Mouse (Mus musculus): Measurements from ENCODE around the gene Filip1l. TPM values are rescaled to one million over a fixed set of nuclear protein-coding genes. Genes with fewer than 3 reads are reported as not detected.

Gene Filip1l
- polyA plus RNA-seq, 1 experiment from 2014 or later: 30.4 TPM

DNA sequence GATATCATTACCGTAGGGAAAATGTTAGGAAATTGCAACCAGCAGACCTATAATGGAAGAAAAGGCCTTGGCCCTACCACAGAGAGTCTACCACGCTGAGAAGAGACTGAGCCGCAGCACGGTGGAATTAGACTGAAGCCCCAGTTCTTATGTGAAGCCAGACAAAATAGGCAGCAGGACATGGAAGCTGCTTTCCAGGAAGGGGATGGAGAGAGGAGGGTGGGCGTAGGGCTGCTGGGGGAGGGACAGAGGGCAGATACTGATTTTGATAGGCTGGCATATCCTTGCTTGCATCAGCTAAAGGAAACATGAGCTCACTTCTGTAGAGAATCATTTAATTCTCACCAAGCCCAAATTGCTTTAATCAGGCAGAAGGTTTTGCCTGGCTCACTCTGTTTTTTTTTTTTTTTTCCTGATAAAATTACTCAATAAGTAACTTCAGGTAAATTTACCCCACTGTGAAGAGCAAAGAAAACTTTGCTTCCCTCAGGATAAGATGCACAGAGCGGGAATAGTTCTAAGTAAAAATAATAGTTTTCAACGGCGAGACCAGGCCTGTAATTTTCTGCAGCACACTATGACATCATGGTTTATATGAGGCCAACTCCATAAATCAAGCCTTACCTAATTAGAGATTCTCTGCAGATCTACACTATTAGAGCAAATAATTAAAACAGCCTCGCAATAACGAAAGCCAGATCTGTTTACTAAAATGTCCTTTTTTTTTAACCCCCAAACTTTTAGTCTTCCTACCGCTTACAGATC is 84.8 kb downstream of the Filip1l start:
- Histone ChIP-seq H3K36me3 (ENCODE audit: insufficient read depth, low read length) (no peaks in the 10 kb centered on the region), H3K4me1 (replicated peaks; ENCODE audit: insufficient read depth, low read length) (no peaks in the 10 kb centered on the region), H3K27me3 (ENCODE audit: insufficient read depth, low read length) (no peaks in the 10 kb centered on the region), H3K27ac (no peak overlapping the region), H3K9me3 (replicated peaks; ENCODE audit: low read length) (no peaks in the 10 kb centered on the region), H3K9ac (ENCODE audit: low read depth, low read length) (no peak overlapping the region), H3K4me2 (ENCODE audit: low read length) (no peak overlapping the region), H3K4me3 (replicated peaks; ENCODE audit: low read depth, low read length) (no peak overlapping the region)
- WGBS: 48% methylated on average over 11 of the region's 11 CpGs
- DNase-seq (ENCODE audit: low spot score) (peak; percentile 44), ATAC-seq (replicated peaks; ENCODE audit: low FRiP score, low read depth) (peak; percentile 55; the same call in 1 of the 2 replicates)
- no peak for TF ChIP-seq CTCF (IDR thresholded peaks at IDR 0.05; ENCODE audit: low read depth)

DNA sequence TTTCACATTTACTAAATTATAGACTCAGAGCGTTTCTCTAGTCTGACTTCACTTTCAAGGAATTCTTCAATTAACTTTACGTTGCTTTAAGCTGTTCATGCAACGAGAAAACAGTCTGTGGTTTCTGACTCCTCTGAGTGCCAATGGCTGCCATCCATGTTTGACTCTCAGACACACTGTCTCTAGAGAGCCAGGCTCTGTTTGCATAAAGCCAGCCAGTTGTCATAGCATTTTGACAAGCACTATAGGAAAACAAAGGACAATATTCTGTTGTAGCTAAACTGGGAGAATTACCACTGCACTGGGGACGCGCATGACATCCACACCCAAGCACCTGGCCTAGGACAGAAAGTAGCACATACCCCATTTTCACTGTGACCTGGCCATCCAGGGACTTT is 85.4 kb downstream of the Filip1l start:
- 53% methylated on average over 5 of the region's 5 CpGs for WGBS

DNA sequence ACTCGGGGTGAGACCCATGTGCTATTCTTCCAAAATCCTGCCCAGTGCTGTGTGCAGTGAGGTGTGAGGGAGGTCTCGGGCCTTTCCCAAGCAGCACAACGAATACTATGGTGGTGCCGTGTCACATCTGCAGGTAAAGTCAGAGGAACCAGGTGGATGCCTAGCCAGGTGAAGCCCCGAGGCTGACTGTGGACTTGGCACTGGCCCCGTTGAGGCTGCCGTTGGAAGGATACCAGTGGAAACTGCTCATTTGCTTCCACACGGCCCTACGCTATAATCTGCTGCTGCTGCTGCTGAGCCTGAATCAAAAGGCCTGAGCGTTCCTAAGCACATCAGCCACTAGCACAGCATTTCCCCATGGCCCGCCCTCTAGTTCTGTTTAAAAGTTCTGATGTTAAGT is 86.3 kb downstream of the Filip1l start:
- Histone ChIP-seq H3K4me2 (ENCODE audit: low read length) (no peak overlapping the region), H3K4me3 (replicated peaks; ENCODE audit: low read depth, low read length) (no peak overlapping the region), H3K4me1 (replicated peaks; ENCODE audit: insufficient read depth, low read length) (no peaks in the 10 kb centered on the region), H3K9me3 (replicated peaks; ENCODE audit: low read length) (no peaks in the 10 kb centered on the region), H3K27ac (no peak overlapping the region), H3K9ac (ENCODE audit: low read depth, low read length) (no peak overlapping the region), H3K27me3 (ENCODE audit: insufficient read depth, low read length) (no peaks in the 10 kb centered on the region), H3K36me3 (ENCODE audit: insufficient read depth, low read length) (no peaks in the 10 kb centered on the region)
- DNase-seq (ENCODE audit: low spot score): no peak
- TF ChIP-seq CTCF (IDR thresholded peaks at IDR 0.05; ENCODE audit: low read depth): no peak
- ATAC-seq (replicated peaks; ENCODE audit: low FRiP score, low read depth): no peak
- 72% methylated on average over 11 of the region's 11 CpGs for WGBS

More for the DNA sequence above, 85.4 kb downstream of the Filip1l start:
- Histone ChIP-seq H3K4me2 (ENCODE audit: low read length) (no peak overlapping the region), H3K4me1 (replicated peaks; ENCODE audit: insufficient read depth, low read length) (no peaks in the 10 kb centered on the region), H3K4me3 (replicated peaks; ENCODE audit: low read depth, low read length) (no peak overlapping the region), H3K36me3 (ENCODE audit: insufficient read depth, low read length) (no peaks in the 10 kb centered on the region), H3K27ac (no peak overlapping the region), H3K9ac (ENCODE audit: low read depth, low read length) (no peak overlapping the region), H3K27me3 (ENCODE audit: insufficient read depth, low read length) (no peaks in the 10 kb centered on the region), H3K9me3 (replicated peaks; ENCODE audit: low read length) (no peaks in the 10 kb centered on the region)
- TF ChIP-seq CTCF (IDR thresholded peaks at IDR 0.05; ENCODE audit: low read depth): no peak
- DNase-seq (ENCODE audit: low spot score): no peak
- ATAC-seq (replicated peaks; ENCODE audit: low FRiP score, low read depth): no peak

DNA sequence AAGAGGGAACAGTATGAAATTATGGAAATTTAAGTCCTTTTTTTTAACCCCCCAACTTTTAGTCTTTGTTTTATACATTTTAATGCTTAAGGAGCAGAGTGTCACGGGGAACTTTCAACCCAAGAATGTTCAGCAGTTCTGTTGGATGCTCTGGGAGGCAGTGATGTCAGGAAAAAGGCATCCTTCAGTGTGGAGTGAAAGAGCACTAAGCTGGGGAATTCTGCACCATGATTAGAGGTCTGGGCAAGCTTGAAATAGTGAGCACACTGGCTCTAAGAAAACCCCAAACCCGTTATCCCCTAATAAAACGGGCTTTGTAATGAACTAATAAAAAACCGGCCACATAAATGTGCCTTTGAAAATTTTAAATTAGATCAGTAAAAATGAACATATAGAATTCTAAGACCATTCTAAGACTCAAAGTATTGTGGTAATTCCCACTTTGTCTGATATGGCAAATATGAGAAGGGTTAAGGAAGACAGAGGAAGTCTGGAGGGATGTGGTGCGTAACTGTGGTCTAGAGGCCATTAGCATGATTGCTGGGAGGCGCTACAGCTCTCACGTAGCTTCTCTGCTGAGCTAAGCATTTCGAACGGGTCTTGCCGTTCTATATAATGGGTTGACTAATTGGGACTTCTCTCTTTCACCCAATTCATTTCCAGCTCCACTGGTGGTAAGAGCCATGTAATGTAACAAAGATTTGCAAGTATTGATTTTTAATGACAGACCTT is 88.0 kb downstream of the Filip1l start:
- no peaks in the 10 kb centered on the region for H3K4me1 ChIP-seq (replicated peaks; ENCODE audit: insufficient read depth, low read length)
- H3K36me3 ChIP-seq (ENCODE audit: insufficient read depth, low read length): no peaks in the 10 kb centered on the region
- no peak for TF ChIP-seq CTCF (IDR thresholded peaks at IDR 0.05; ENCODE audit: low read depth)
- DNase-seq (ENCODE audit: low spot score) (no peak), ATAC-seq (replicated peaks; ENCODE audit: low FRiP score, low read depth) (no peak)
- H3K27ac ChIP-seq: no peak overlapping the region
- WGBS: 85% methylated on average over 10 of the region's 10 CpGs
- no peak overlapping the region for H3K4me3 ChIP-seq (replicated peaks; ENCODE audit: low read depth, low read length)
- no peaks in the 10 kb centered on the region for H3K9me3 ChIP-seq (replicated peaks; ENCODE audit: low read length)
- no peaks in the 10 kb centered on the region for H3K27me3 ChIP-seq (ENCODE audit: insufficient read depth, low read length)
- no peak overlapping the region for H3K9ac ChIP-seq (ENCODE audit: low read depth, low read length)
- no peak overlapping the region for H3K4me2 ChIP-seq (ENCODE audit: low read length)

DNA sequence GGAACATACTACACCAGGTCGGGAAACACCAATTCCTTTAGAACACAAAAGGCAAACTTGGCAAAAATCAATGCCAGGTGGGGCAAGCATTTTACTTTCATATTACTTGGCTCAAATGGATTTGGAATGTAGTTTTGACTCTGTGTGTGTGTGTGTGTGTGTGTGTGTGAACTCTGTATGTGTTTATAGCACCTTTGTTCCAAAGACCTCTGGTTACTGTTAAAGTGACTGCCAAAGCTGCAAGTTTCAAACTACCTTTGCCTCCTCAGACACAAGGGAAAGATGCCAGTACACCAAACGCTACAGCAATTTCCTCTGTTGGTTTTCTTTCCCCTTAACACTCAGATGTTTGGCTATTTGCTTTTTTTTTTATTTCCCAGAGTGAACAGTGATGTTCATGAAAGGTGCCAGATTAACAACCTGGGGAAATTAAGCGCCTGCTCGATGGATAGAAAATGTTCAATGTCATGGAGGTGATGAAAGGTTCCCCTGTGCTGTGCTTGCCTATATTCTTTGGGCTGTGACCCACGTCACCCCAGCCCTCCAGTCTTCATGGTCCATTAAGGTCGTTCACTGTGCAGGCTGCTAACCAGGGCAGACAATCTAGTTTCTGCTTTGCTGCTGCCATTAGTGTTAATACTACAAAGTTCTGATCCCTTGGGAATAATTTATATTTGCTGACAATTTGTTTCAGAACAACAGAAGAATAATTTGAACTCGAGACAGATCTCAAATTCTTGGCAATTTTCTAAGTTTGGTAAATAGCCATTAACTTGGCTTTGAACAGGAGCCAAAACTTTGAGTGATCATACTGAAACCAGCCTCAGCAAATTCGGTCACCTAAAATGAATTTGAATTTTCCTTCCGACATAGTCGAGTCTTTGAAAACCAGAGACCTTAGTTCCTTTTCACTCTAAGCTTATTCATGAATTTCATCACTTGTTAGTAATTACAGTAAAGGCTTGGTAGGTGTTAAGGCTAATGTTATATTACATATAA is 92.5 kb downstream of the Filip1l start:
- H3K4me2 ChIP-seq (ENCODE audit: low read length): no peak overlapping the region
- 38% methylated on average over 10 of the region's 10 CpGs for WGBS
- H3K9me3 ChIP-seq (replicated peaks; ENCODE audit: low read length): peaks cover 5% of the 10 kb centered on the region; the same call in 1 of the 2 replicates
- no peaks in the 10 kb centered on the region for H3K36me3 ChIP-seq (ENCODE audit: insufficient read depth, low read length)
- DNase-seq (ENCODE audit: low spot score) (no peak), ATAC-seq (replicated peaks; ENCODE audit: low FRiP score, low read depth) (0 out of 2 replicates have a peak, but pooled peaks have one; percentile 43)
- no peak overlapping the region for H3K9ac ChIP-seq (ENCODE audit: low read depth, low read length)
- H3K4me3 ChIP-seq (replicated peaks; ENCODE audit: low read depth, low read length): no peak overlapping the region
- H3K27me3 ChIP-seq (ENCODE audit: insufficient read depth, low read length): no peaks in the 10 kb centered on the region
- no peak overlapping the region for H3K27ac ChIP-seq
- no peaks in the 10 kb centered on the region for H3K4me1 ChIP-seq (replicated peaks; ENCODE audit: insufficient read depth, low read length)
- TF ChIP-seq CTCF (IDR thresholded peaks at IDR 0.05; ENCODE audit: low read depth): no peak

DNA sequence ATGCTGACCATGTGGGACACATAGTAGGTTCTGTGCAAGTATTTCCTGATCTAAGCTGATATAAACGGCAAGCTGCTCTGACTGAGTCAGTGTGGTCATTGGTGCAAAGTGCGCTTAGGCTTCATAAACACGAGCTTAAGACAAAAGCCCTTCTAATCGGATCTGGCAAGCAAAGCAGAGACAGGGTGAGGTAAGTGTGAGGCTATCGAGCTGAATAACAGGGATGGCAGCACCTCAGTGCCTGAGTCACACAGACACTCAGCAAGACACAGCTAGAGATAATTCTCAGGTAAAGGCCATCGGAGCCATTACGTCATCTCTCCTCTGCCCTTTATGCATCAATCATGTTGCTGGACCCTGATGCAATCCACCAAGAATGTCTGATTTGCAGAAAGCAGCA is 100.1 kb downstream of the Filip1l start:
- DNase-seq (ENCODE audit: low spot score) (no peak), ATAC-seq (replicated peaks; ENCODE audit: low FRiP score, low read depth) (0 out of 2 replicates have a peak, but pooled peaks have one; percentile 36)
- 59% methylated on average over 7 of the region's 7 CpGs for WGBS

More for the DNA sequence above, 100.1 kb downstream of the Filip1l start:
- Histone ChIP-seq H3K4me1 (replicated peaks; ENCODE audit: insufficient read depth, low read length) (no peaks in the 10 kb centered on the region), H3K27ac (no peak overlapping the region), H3K36me3 (ENCODE audit: insufficient read depth, low read length) (no peaks in the 10 kb centered on the region), H3K27me3 (ENCODE audit: insufficient read depth, low read length) (no peaks in the 10 kb centered on the region), H3K4me2 (ENCODE audit: low read length) (no peak overlapping the region), H3K4me3 (replicated peaks; ENCODE audit: low read depth, low read length) (no peak overlapping the region), H3K9ac (ENCODE audit: low read depth, low read length) (no peak overlapping the region), H3K9me3 (replicated peaks; ENCODE audit: low read length) (peaks cover 5% of the 10 kb centered on the region; the same call in 1 of the 2 replicates)
- TF ChIP-seq CTCF (IDR thresholded peaks at IDR 0.05; ENCODE audit: low read depth): no peak
